Mouse (Mus musculus) CH12.LX (cell line): ENCODE data around the gene Ttc33.

Experiments
- CTCF ChIP-seq, 2 experiments: IDR thresholded peaks in 1 of 2; conservative IDR thresholded peaks in 1 of 2; 2 replicates each; pipeline ENCODE4 v1.5.1; 2011 to 2012; ENCODE audit warnings: low read depth in 2 of 2, low read length in 2 of 2, improper control_type of control experiment in 1 of 2, inconsistent platforms in 1 of 2, mild to moderate bottlenecking in 1 of 2, moderate library complexity in 1 of 2
- MEF2A ChIP-seq: IDR thresholded peaks from 2 replicates; pipeline ENCODE4 v1.6.1; 2014; ENCODE audit warnings: low read depth, mild to moderate bottlenecking, inconsistent platforms, low read length, improper control_type of control experiment, borderline replicate concordance
- MXI1 ChIP-seq: IDR thresholded peaks from 2 replicates; pipeline ENCODE4 v1.6.1; 2011; ENCODE audit warnings: mild to moderate bottlenecking, low read depth, low read length, improper control_type of control experiment

DNA sequence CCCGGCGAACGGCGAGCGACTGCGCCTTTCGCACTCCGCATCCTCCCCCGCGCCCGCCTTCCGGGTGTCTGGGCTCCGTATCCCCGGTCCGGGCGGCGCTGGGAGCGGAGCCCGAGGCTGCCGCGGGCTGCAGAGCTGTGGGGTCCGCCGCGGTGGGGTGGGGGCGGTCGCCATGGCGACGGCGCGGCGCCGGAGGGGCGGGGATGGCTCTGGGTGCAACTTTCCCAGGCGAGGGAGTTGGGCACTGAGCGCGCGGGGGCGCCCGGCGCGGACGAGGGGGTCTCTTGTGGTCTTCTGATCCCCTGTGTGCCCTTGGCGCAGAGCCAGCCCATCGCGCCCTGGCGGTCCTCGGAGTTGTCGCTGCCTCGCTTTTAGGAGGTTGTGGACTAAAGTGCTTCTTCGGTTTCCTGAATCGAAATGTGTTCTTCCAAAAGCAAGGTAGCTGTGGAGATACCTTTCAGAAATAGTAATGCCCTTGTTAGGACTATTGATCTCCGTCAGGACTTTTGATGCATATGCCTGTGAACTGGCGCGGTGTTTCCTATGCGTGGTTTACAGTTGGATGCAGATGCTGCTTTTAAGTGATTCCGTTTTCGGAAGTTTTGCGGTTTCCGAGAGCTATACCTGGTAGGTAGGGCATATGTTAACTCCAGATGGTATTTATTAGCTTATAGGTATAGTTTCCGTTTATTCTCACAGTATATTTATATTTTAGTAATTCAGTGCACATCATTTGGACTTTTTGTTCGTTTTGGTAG is 41.1 kb upstream of the Ttc33 start:
- TF ChIP-seq CTCF (conservative IDR thresholded peaks at IDR 0.05 in 1 of 2, IDR thresholded peaks at IDR 0.05 in 1 of 2; ENCODE audit: low read depth in 2 of 2, low read length in 2 of 2) = no peak
- no peak for TF ChIP-seq MEF2A
- no peak for TF ChIP-seq MXI1
